Mouse (Mus musculus) E14TG2a.4 (cell line): Measurements from ENCODE around the gene Gal3st1.
"Not testable (repeated sequence)": the region's sequence is repeated elsewhere in the genome, so short reads cannot be mapped to it uniquely, and the experiment has no call there.

Experiments
- H3K27me3 ChIP-seq: 2 replicates; pipeline ENCODE4 v1.6.1; 2014; ENCODE audit warnings: low read length, control low read depth; ENCODE audit not compliant: insufficient read depth
- H3K36me3 ChIP-seq: 2 replicates; pipeline ENCODE4 v1.6.1; 2014; ENCODE audit warnings: low read length, control low read depth; ENCODE audit not compliant: insufficient read depth
- H3K4me1 ChIP-seq: replicated peaks from 2 replicates; pipeline ENCODE4 v1.6.1; 2014; ENCODE audit warnings: low read depth, low read length, control low read depth
- H3K4me3 ChIP-seq: replicated peaks from 2 replicates; pipeline ENCODE4 v1.5.1; 2014; ENCODE audit warnings: mild to moderate bottlenecking, low read length
- H3K9me3 ChIP-seq: 2 replicates; pipeline ENCODE4 v1.6.1; 2014; ENCODE audit warnings: low read length, control low read depth
- CTCF ChIP-seq: conservative IDR thresholded peaks from 2 replicates; pipeline ENCODE4 v1.5.1; 2014; ENCODE audit warnings: low read length
- NANOG ChIP-seq: IDR thresholded peaks from 2 replicates; pipeline ENCODE4 v1.6.1; 2014; ENCODE audit warnings: borderline replicate concordance, low read length, mixed read lengths
- POU5F1 ChIP-seq: IDR thresholded peaks from 2 replicates; pipeline ENCODE4 v1.6.1; 2014; ENCODE audit warnings: low read length, borderline replicate concordance

Gene Gal3st1

DNA sequence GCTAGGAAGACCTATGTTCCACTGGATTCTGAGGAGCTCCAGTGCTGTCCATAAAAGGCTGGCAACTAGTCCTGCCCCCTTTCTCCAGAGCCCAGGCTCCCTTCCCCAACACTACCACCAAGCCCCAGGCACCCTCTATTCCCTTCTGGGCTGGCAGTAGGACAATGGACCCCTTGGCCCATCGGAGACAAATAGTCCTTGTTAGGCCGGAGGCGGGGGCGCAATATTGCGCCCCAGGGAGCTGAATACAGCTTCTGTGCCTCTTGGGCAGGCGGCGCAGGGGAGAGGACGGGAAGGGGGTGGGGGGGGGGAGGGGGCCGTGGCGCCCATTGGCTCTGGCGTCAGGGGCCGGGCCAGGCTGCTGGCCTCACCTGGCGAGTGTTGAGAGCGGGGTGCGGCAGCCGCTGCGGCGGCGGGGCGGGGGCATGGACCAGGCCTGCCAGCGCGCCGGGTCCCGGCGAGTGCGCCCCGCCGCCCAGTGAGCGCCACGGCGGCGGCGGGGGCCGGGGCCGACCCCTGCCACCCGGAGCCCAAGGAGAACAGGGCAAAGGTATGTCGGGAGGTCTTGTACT is at the start of gene Gal3st1:
Gene Gal3st1, plus strand, starts transcription at position 346 of the 572 bp plus-strand sequence.
- peaks cover 40% of the 10 kb centered on the region for H3K4me1 ChIP-seq
- TF ChIP-seq NANOG (no peak), CTCF (no peak), POU5F1 (no peak)
- peaks cover 42% of the 10 kb centered on the region for H3K36me3 ChIP-seq
- peak within 1 kb of the TSS; percentile 77 for H3K4me3 ChIP-seq
- peaks cover 18% of the 10 kb centered on the region for H3K27me3 ChIP-seq
- H3K9me3 ChIP-seq = no peaks in the 10 kb centered on the region

DNA sequence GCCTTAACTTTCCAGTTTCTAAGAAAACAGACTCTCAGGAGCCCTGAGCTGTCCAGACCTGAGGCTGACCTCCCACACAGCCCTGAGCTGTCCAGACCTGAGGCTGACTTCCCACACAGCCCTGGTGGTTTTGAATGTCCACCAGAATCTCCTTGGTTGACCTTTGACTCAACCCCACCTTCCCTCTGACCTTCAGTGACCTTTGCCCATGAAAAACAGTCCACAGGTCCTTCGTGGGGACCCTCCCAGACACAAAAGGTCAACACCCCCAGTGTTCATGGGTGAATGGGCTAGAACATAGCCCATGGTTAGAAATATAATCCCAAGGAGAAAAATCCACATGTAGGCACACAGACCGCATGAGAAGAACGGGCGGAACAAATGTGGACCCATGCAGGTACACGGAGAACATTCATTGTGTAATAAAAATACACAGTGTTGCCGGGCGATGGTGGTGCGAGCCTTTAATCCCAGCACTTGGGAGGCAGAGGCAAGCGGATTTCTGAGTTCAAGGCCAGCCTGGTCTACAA is 49.6 kb upstream of the Gal3st1 start:
- H3K27me3 ChIP-seq = 0 out of 2 replicates have a peak, but pooled peaks cover 4% of the 10 kb centered on the region
- TF ChIP-seq NANOG (no peak), CTCF (no peak), POU5F1 (no peak)
- H3K4me1 ChIP-seq = peaks cover 67% of the 10 kb centered on the region
- no peak overlapping the region for H3K4me3 ChIP-seq
- 0 out of 2 replicates have a peak, but pooled peaks cover 4% of the 10 kb centered on the region for H3K36me3 ChIP-seq
- no peaks in the 10 kb centered on the region for H3K9me3 ChIP-seq

DNA sequence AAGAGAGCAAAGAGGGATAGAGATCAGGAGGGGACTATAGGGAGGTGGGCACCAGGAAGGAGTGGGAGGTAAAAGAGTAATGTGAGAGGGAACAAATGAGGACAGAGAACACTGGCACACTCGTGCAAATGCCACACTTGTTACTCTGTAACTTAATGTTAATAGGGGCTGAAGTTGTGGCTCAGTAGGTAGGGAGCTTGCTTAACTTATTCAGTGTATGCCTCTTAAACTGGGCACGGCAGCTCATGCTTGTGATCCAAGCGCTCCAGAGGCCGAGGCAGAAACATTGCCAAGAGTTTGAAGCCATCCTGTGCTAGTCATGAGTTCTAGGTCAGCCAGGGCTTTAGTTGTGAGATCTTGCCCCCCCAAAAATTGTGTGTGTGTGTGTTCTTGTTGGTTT is 48.3 kb upstream of the Gal3st1 start:
- no peak for TF ChIP-seq POU5F1
- TF ChIP-seq NANOG = no peak
- no peak for TF ChIP-seq CTCF
- peaks cover 65% of the 10 kb centered on the region for H3K4me1 ChIP-seq
- no peak overlapping the region for H3K4me3 ChIP-seq
- H3K27me3 ChIP-seq = 0 out of 2 replicates have a peak, but pooled peaks cover 4% of the 10 kb centered on the region
- 0 out of 2 replicates have a peak, but pooled peaks cover 2% of the 10 kb centered on the region for H3K36me3 ChIP-seq
- H3K9me3 ChIP-seq = no peaks in the 10 kb centered on the region

DNA sequence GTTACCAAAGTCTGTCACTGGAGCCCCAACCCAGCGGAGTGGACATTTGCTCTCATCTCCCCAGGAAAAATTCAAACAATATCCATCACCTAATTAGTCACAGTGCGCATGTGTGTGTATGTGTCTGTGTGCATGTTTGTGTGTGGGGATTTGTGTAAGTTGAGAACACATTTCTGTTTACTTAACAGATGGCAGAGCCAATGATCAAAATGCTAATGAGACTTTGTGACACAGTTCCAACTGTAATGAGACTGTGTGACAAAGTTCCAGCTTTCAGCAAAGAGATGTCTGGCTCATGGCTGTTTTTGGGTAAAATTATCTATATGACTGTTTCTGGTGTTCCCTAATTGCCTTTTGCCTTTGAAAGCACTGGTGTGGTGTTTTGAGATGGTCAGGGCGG is 47.1 kb upstream of the Gal3st1 start:
- Histone ChIP-seq H3K36me3 (no peaks in the 10 kb centered on the region), H3K4me3 (no peak overlapping the region), H3K4me1 (peaks cover 57% of the 10 kb centered on the region), H3K9me3 (no peaks in the 10 kb centered on the region), H3K27me3 (0 out of 2 replicates have a peak, but pooled peaks cover 4% of the 10 kb centered on the region)
- TF ChIP-seq POU5F1 (no peak), NANOG (no peak), CTCF (no peak)

DNA sequence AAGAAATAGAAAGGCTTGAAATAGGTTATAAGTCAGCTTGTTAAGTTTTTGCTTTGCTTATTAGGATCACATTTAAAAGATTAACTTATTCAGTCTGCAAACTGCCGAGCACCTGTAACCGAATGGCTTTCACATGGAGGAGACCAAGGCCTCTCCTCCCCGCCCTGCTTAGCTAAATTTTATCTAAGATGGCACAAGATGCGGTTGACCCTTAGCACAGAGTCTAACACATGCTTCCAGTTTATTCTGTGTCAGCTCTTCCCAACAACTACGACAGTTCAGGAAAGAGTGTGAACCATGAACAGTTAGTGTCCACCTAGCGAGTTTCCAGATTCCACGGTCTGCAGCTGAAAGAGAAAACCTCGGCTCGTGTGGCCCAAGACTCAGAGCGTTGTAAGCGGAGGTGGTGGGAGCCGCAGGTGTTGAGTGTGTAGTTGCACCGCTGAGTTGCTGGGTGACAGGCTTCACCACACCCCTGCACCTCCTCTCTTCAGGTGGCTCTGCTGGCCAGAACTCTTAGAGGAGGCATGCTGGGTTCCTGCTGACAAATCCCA is 46.0 kb upstream of the Gal3st1 start:
- H3K9me3 ChIP-seq = no peaks in the 10 kb centered on the region
- peaks cover 55% of the 10 kb centered on the region for H3K4me1 ChIP-seq
- 0 out of 2 replicates have a peak, but pooled peaks cover 4% of the 10 kb centered on the region for H3K27me3 ChIP-seq
- H3K36me3 ChIP-seq = no peaks in the 10 kb centered on the region
- no peak overlapping the region for H3K4me3 ChIP-seq
- TF ChIP-seq CTCF (no peak), POU5F1 (no peak), NANOG (no peak)

DNA sequence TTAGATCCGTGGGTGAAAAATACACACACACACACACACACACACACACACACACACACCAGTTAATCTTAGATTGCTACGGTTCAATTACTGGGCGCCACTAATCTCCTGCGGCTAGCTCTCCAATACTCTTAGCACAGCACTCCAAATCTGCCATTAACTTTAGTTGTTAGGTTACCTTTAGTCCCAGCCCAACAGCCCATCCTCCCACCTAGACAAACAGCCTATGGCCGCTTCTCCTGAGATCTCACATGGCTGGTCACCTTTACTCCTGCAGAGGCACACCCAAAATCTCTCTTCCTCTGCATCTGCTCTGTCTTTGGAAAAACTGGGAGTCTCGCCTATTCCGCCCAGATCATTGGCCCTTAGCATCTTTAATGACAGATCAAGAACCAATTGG is 42.1 kb upstream of the Gal3st1 start:
- Histone ChIP-seq H3K4me3 (no peak overlapping the region; the same call in 1 of the 2 replicates), H3K36me3 (no peaks in the 10 kb centered on the region), H3K4me1 (peaks cover 35% of the 10 kb centered on the region), H3K9me3 (no peaks in the 10 kb centered on the region), H3K27me3 (0 out of 2 replicates have a peak, but pooled peaks cover 4% of the 10 kb centered on the region)
- TF ChIP-seq CTCF (no peak), NANOG (no peak), POU5F1 (no peak)

DNA sequence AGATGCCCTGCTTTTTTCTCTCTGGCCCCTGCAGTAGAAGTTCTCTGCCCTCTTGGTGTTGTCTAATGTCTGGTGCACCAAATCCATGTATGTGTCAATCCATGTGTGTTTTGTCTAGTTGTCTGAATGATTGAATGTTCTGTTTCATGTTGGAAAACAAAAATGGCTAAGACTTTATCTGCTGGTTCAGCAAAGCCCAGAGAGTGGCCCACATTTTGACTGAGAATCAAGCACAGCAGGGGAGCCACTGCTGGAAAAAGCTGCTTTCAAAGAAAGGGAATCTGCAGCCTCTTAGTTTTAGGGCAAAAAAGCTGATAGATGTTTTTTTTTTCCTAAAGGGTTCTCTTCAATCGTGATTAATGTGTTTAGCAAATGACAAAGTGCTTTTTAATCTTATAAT is 37.0 kb upstream of the Gal3st1 start:
- peaks cover 36% of the 10 kb centered on the region for H3K4me1 ChIP-seq
- H3K4me3 ChIP-seq = peak overlapping the region; percentile 68
- TF ChIP-seq NANOG = no peak
- TF ChIP-seq CTCF = no peak
- no peaks in the 10 kb centered on the region for H3K9me3 ChIP-seq
- H3K36me3 ChIP-seq = no peaks in the 10 kb centered on the region
- H3K27me3 ChIP-seq = no peaks in the 10 kb centered on the region

DNA sequence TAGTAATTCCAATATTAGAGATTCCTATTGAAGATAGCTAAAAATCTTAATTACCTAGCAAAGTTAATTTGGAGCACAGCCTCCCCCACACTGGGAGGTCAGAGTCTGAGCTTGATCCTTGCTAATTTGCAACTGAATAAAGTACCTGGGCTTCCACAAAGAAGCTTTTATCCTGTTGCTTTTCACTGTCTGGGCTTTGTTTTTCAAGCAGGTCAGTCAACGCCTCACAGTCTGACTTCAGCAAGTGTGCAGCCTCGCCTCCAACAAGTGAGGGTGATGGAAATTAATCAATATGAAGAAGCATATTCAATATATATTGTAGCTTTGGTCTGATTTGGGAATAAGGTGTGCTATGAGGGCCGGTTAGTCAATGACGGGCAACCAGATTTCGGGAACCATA is 28.6 kb upstream of the Gal3st1 start:
- peaks cover 39% of the 10 kb centered on the region for H3K4me1 ChIP-seq
- peak overlapping the region; percentile 62 for H3K4me3 ChIP-seq
- not testable (repeated sequence) for H3K36me3 ChIP-seq, H3K9me3 ChIP-seq, H3K27me3 ChIP-seq
- peak; percentile 50; the same call in 1 of the 2 replicates for TF ChIP-seq NANOG

DNA sequence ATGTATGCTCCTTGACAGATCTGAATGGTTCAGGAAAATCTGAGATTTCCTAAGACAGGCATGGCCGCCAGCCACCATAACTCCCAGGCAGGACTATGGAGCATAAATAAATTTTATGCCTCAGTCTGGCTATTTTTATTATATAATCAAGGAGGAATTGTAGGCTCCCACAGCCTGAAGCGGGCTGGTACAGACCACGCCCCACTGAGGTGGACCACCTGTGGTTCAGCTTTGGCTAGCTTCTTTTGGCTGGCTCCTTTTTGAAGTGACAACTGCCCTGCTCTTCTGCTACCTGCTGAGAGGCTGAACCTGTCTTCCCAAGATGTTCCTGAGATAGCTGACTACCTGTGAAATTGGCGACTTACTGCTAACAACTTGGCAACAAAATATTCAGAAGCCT is 28.1 kb upstream of the Gal3st1 start:
- H3K36me3 ChIP-seq, H3K9me3 ChIP-seq, H3K27me3 ChIP-seq: not testable (repeated sequence)
- peaks cover 43% of the 10 kb centered on the region for H3K4me1 ChIP-seq
- peak overlapping the region; percentile 62 for H3K4me3 ChIP-seq
